Mouse (Mus musculus): ENCODE data around the gene Wnt2b.

GRCm38 (mm10) chr3:104993800-104994199 lies 32.1 kb upstream of the Wnt2b start:
- no peak for TF ChIP-seq POLR2A (IDR thresholded peaks at IDR 0.05; ENCODE audit: low read depth, low read length)
- no peak for TF ChIP-seq CTCF (IDR thresholded peaks at IDR 0.05; ENCODE audit: extremely low read depth, insufficient read depth, insufficient read length, insufficient replicate concordance)
